Mouse (Mus musculus) spleen, adult 2 months (tissue): ENCODE results near the gene Ehd4.

Experiments
- CTCF ChIP-seq: fragments of 200-500 bp; IDR thresholded peaks from 2 replicates; pipeline ENCODE4 v1.5.1; 2011; ENCODE audit warnings: mild to moderate bottlenecking, inconsistent platforms; ENCODE audit not compliant: insufficient read depth, insufficient read length, insufficient replicate concordance; ENCODE audit errors: extremely low read depth
- POLR2A ChIP-seq: fragments of 200-500 bp; IDR thresholded peaks from 2 replicates; pipeline ENCODE4 v1.6.1; 2011; ENCODE audit warnings: low read depth, low read length, inconsistent platforms

- no peak for TF ChIP-seq POLR2A
- TF ChIP-seq CTCF: no peak
Observed at GRCm38 (mm10) chr2:120096191-120096590, 58.2 kb downstream of the Ehd4 start.
